Mouse (Mus musculus) heart, postnatal 0 days (tissue): ENCODE measurements around the gene Rbfox1. TPM values are rescaled to one million over a fixed set of nuclear protein-coding genes. Genes with fewer than 3 reads are reported as not detected.

Source experiments
- ATAC-seq: fragments of 200-750 bp; cut with Nextera tagmentation; 2 replicates; pipeline ENCODE4 v1.8.0; 2017; ENCODE audit warnings: low read depth, moderate number of reproducible peaks, moderate library complexity; ENCODE audit not compliant: insufficient read depth
- DNase-seq: peaks from one replicate; pipeline ENCODE4 v3.0.0-alpha.2; 2016; ENCODE audit warnings: low spot score
- H3K27ac ChIP-seq: fragments of 300-500 bp; sonication (generic); 2 replicates; pipeline ENCODE4 v1.5.1; 2014; ENCODE audit warnings: low read depth, mild to moderate bottlenecking
- H3K27me3 ChIP-seq: fragments of 300-500 bp; sonication (generic); 2 replicates; pipeline ENCODE4 v1.6.1; 2014; ENCODE audit warnings: low read length, mixed read lengths; ENCODE audit not compliant: control insufficient read depth, insufficient read depth
- H3K36me3 ChIP-seq: fragments of 300-500 bp; sonication (generic); replicated peaks from 2 replicates; pipeline ENCODE4 v1.6.1; 2014; ENCODE audit warnings: low read length, mixed read lengths; ENCODE audit not compliant: control insufficient read depth, insufficient read depth
- H3K4me1 ChIP-seq: fragments of 300-500 bp; sonication (generic); 2 replicates; pipeline ENCODE4 v1.6.1; 2014; ENCODE audit warnings: antibody characterized with exemption; ENCODE audit not compliant: control insufficient read depth, insufficient read depth
- H3K4me2 ChIP-seq: fragments of 300-500 bp; sonication (generic); 2 replicates; pipeline ENCODE4 v1.6.1; 2014; ENCODE audit warnings: low read depth, mild to moderate bottlenecking, low read length, moderate library complexity
- H3K4me3 ChIP-seq: fragments of 300-500 bp; sonication (generic); 2 replicates; pipeline ENCODE4 v1.5.1; 2014; ENCODE audit warnings: low read depth, low read length
- H3K9ac ChIP-seq: fragments of 300-500 bp; sonication (generic); replicated peaks from 2 replicates; pipeline ENCODE4 v1.6.1; 2014; ENCODE audit warnings: low read depth, low read length, mixed read lengths
- H3K9me3 ChIP-seq: fragments of 300-500 bp; sonication (generic); replicated peaks from 2 replicates; pipeline ENCODE4 v1.6.1; 2016; ENCODE audit warnings: low read length; ENCODE audit not compliant: control insufficient read depth
- CTCF ChIP-seq: IDR thresholded peaks from 2 replicates; pipeline ENCODE4 v1.5.1; 2016; ENCODE audit warnings: antibody characterized with exemption, control low read depth, low read depth
- EP300 ChIP-seq: IDR thresholded peaks from 2 replicates; pipeline ENCODE4 v1.6.1; 2016; ENCODE audit warnings: antibody characterized with exemption, low read depth
- WGBS: fragments of 180-500 bp; shearing (Covaris S2); extraction: QIAGEN DNeasy Blood & Tissue Kit; methylation state at CpG from one replicate; pipeline ENCODE4 v1.1.7; 2014; 5-methylcytosine and 5-hydroxymethylcytosine counted together
- polyA plus RNA-seq: library from polyadenylated mRNA; unstranded; fragments of >200 nt; fragmentation: Nextera tagmentation; extraction: Ambion mirVana; gene quantifications from 2 replicates; pipeline ENCODE4 v1.2.1, GENCODE M21; 2015
- total RNA-seq: library from RNA; depleted of rRNA; stranded (reverse); fragments of >200 nt; gene quantifications from 2 replicates; pipeline ENCODE4 v1.2.3, GENCODE M21; 2014; ENCODE audit warnings: low replicate concordance

Rbfox1 gene
- total and polyA plus RNA-seq, 2 experiments from 2014 or later: 6.0 to 15.3 TPM

- TF ChIP-seq CTCF (peak; percentile 44), EP300 (no peak)
- H3K36me3 ChIP-seq: no peaks in the 10 kb centered on the region
- peak; percentile 48 for DNase-seq
- 37% methylated on average over 4 of the region's 4 CpGs for WGBS
- H3K4me2 ChIP-seq: no peak overlapping the region
- ATAC-seq: no peak
- H3K9ac ChIP-seq: no peak overlapping the region
- no peaks in the 10 kb centered on the region for H3K4me1 ChIP-seq
- H3K4me3 ChIP-seq: no peak overlapping the region
- H3K9me3 ChIP-seq: no peaks in the 10 kb centered on the region
- no peaks in the 10 kb centered on the region for H3K27me3 ChIP-seq
- no peak overlapping the region for H3K27ac ChIP-seq
These were observed 54.9 kb downstream of the Rbfox1 start for GRCm38 (mm10) chr16:5940016-5940415.

- Histone ChIP-seq H3K4me3 (no peak overlapping the region), H3K27me3 (no peaks in the 10 kb centered on the region), H3K36me3 (no peaks in the 10 kb centered on the region), H3K4me1 (no peaks in the 10 kb centered on the region), H3K4me2 (no peak overlapping the region), H3K9me3 (no peaks in the 10 kb centered on the region), H3K9ac (no peak overlapping the region), H3K27ac (no peak overlapping the region)
- ATAC-seq: no peak
- 82% methylated on average over 1 of the region's 1 CpGs for WGBS
- no peak for TF ChIP-seq CTCF
- TF ChIP-seq EP300: no peak
- no peak for DNase-seq
These were observed 60.5 kb downstream of the Rbfox1 start for GRCm38 (mm10) chr16:5945682-5946081.

GRCm38 (mm10) chr16:5953106-5953505 lies 68.0 kb downstream of the Rbfox1 start:
- H3K27me3 ChIP-seq: no peaks in the 10 kb centered on the region
- H3K4me1 ChIP-seq: no peaks in the 10 kb centered on the region
- WGBS: 49% methylated on average over 3 of the region's 3 CpGs
- no peak overlapping the region for H3K9ac ChIP-seq
- no peak for TF ChIP-seq EP300
- no peak for TF ChIP-seq CTCF
- H3K27ac ChIP-seq: no peak overlapping the region
- H3K9me3 ChIP-seq: no peaks in the 10 kb centered on the region
- H3K4me3 ChIP-seq: no peak overlapping the region
- peak; percentile 11 for DNase-seq
- no peak overlapping the region for H3K4me2 ChIP-seq
- H3K36me3 ChIP-seq: no peaks in the 10 kb centered on the region
- no peak for ATAC-seq

DNA sequence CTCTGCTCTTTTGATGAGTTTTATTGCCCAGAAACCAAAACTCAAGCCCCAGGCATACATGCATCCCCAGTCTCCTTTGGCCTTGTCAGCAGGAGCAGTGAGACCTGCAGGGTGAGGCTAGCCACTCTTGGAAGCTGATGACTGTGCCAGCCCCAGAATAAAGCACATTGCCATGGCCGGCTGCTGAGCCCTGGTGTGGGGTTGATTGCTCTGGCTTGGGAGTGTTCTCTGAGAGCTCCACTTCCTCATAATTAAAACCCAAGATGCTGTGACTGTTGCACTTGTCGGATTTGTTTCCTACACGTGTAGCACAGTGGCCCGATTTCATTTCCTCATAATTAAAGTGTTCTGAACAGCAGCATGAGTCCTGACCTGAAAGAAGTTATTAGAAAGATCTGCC lies 72.3 kb downstream of the Rbfox1 start:
- Histone ChIP-seq H3K4me2 (no peak overlapping the region), H3K4me1 (no peaks in the 10 kb centered on the region), H3K9me3 (no peaks in the 10 kb centered on the region), H3K27ac (no peak overlapping the region), H3K9ac (no peak overlapping the region), H3K4me3 (no peak overlapping the region), H3K36me3 (no peaks in the 10 kb centered on the region), H3K27me3 (no peaks in the 10 kb centered on the region)
- DNase-seq (no peak), ATAC-seq (no peak)
- TF ChIP-seq CTCF (no peak), EP300 (no peak)
- 61% methylated on average over 4 of the region's 4 CpGs for WGBS

- Histone ChIP-seq H3K36me3 (no peaks in the 10 kb centered on the region), H3K9me3 (no peaks in the 10 kb centered on the region), H3K4me2 (no peak overlapping the region), H3K4me1 (no peaks in the 10 kb centered on the region), H3K4me3 (no peak overlapping the region), H3K27me3 (no peaks in the 10 kb centered on the region), H3K9ac (no peak overlapping the region), H3K27ac (no peak overlapping the region)
- WGBS: 68% methylated on average over 3 of the region's 3 CpGs
- TF ChIP-seq CTCF: no peak
- TF ChIP-seq EP300: no peak
- no peak for ATAC-seq
- DNase-seq: no peak
These were observed 76.6 kb downstream of the Rbfox1 start for GRCm38 (mm10) chr16:5961786-5962185.

GRCm38 (mm10) chr16:5974172-5974571 lies 89.0 kb downstream of the Rbfox1 start:
- ATAC-seq (no peak), DNase-seq (no peak)
- Histone ChIP-seq H3K9ac (no peak overlapping the region), H3K4me1 (no peaks in the 10 kb centered on the region), H3K4me3 (no peak overlapping the region), H3K36me3 (no peaks in the 10 kb centered on the region), H3K27me3 (no peaks in the 10 kb centered on the region), H3K27ac (no peak overlapping the region), H3K4me2 (no peak overlapping the region), H3K9me3 (no peaks in the 10 kb centered on the region)
- TF ChIP-seq CTCF (no peak), EP300 (no peak)
- WGBS: 45% methylated on average over 2 of the region's 2 CpGs
